Mouse (Mus musculus): Measurements from ENCODE around the gene Akr1c6. TPM values are rescaled to one million over a fixed set of nuclear protein-coding genes. Genes with fewer than 3 reads are reported as not detected.

The Akr1c6 gene
- polyA plus RNA-seq, 1 experiment from 2014 or later, result not detected

- WGBS, result 81% methylated on average over 2 of the region's 2 CpGs
- no peaks in the 10 kb centered on the region for H3K36me3 ChIP-seq
- no peak overlapping the region for H3K4me2 ChIP-seq (replicated peaks)
- no peak overlapping the region for H3K4me3 ChIP-seq (replicated peaks)
- H3K27me3 ChIP-seq, result no peaks in the 10 kb centered on the region
- no peaks in the 10 kb centered on the region for H3K9me3 ChIP-seq (replicated peaks)
- no peak overlapping the region for H3K27ac ChIP-seq (replicated peaks)
- no peaks in the 10 kb centered on the region for H3K4me1 ChIP-seq
- H3K9ac ChIP-seq, result no peak overlapping the region
- ATAC-seq (ENCODE audit: insufficient number of reproducible peaks, low FRiP score, low TSS enrichment, low read depth), result no peak
Measured at GRCm38 (mm10) chr13:4465641-4466040, 31.5 kb downstream of the Akr1c6 start.

- no peak for ATAC-seq (ENCODE audit: insufficient number of reproducible peaks, low FRiP score, low TSS enrichment, low read depth)
- H3K9me3 ChIP-seq (replicated peaks), result no peaks in the 10 kb centered on the region
- no peaks in the 10 kb centered on the region for H3K36me3 ChIP-seq
- H3K4me3 ChIP-seq (replicated peaks), result no peak overlapping the region
- no peak overlapping the region for H3K4me2 ChIP-seq (replicated peaks)
- H3K27me3 ChIP-seq, result no peaks in the 10 kb centered on the region
- no peaks in the 10 kb centered on the region for H3K4me1 ChIP-seq
- 63% methylated on average over 1 of the region's 1 CpGs for WGBS
- no peak overlapping the region for H3K9ac ChIP-seq
- no peak overlapping the region for H3K27ac ChIP-seq (replicated peaks)
Measured at GRCm38 (mm10) chr13:4467896-4468295, 33.8 kb downstream of the Akr1c6 start.

Other genes with a start within 250 kb of the Akr1c6 start
- 2.2 and 2.4 TPM in 2 replicates for gene Akr1c13, start 243.2 kb upstream of the Akr1c6 start, polyA plus RNA-seq (2015; fragmentation: Nextera tagmentation; extraction: Ambion mirVana)
- gene Akr1c19, start 205.6 kb upstream of the Akr1c6 start, polyA plus RNA-seq (2015; fragmentation: Nextera tagmentation; extraction: Ambion mirVana), result 0.26 and 0.43 TPM in 2 replicates
- not detected in 2 replicates for gene Akr1c12, start 154.9 kb upstream of the Akr1c6 start, polyA plus RNA-seq (2015; fragmentation: Nextera tagmentation; extraction: Ambion mirVana)
- gene Akr1c20, start 89.0 kb downstream of the Akr1c6 start, polyA plus RNA-seq (2015; fragmentation: Nextera tagmentation; extraction: Ambion mirVana), result not detected in 2 replicates
- 0.16 TPM in 1 of 2 replicates, not detected in the other for gene Akr1c21, start 139.8 kb downstream of the Akr1c6 start, polyA plus RNA-seq (2015; fragmentation: Nextera tagmentation; extraction: Ambion mirVana)
- gene Akr1e1, start 174.9 kb downstream of the Akr1c6 start, polyA plus RNA-seq (2015; fragmentation: Nextera tagmentation; extraction: Ambion mirVana), result 36.4 and 41.8 TPM in 2 replicates